Mouse (Mus musculus) limb, embryonic 10.5 days (tissue): ENCODE measurements at regions not wholly inside any gene's neighbourhood (a gene's known extent, or its start where the extent isn't known, plus 50 kb on each side); places are given as distances from the start of the nearest gene placed in this dataset.

ENCODE experiments used
- DNase-seq: peaks from one replicate; pipeline ENCODE4 v3.0.0-alpha.2; 2017; ENCODE audit warnings: low spot score
- H3K27ac ChIP-seq: fragments of 300-500 bp; sonication (generic); 2 replicates; pipeline ENCODE4 v1.5.1; 2016; ENCODE audit warnings: mild to moderate bottlenecking
- H3K27me3 ChIP-seq: fragments of 300-500 bp; sonication (generic); 2 replicates; pipeline ENCODE4 v1.6.1; 2016; ENCODE audit warnings: low read depth, mild to moderate bottlenecking; ENCODE audit not compliant: poor library complexity, severe bottlenecking
- H3K36me3 ChIP-seq: fragments of 300-500 bp; sonication (generic); 2 replicates; pipeline ENCODE4 v1.6.1; 2016; ENCODE audit warnings: mild to moderate bottlenecking, moderate library complexity
- H3K4me1 ChIP-seq: fragments of 300-500 bp; sonication (generic); 2 replicates; pipeline ENCODE4 v1.6.1; 2016
- H3K4me3 ChIP-seq: fragments of 300-500 bp; sonication (generic); 2 replicates; pipeline ENCODE4 v1.5.1; 2016; ENCODE audit warnings: mild to moderate bottlenecking, moderate library complexity
- H3K9me3 ChIP-seq: fragments of 300-500 bp; sonication (generic); replicated peaks from 2 replicates; pipeline ENCODE4 v1.6.1; 2016; ENCODE audit warnings: mild to moderate bottlenecking
- WGBS: fragments of 180-500 bp; shearing (Covaris S2); methylation state at CpG from one replicate; pipeline ENCODE4 v1.1.7; 2016; 5-methylcytosine and 5-hydroxymethylcytosine counted together

- DNase-seq = no peak
- H3K36me3 ChIP-seq = no peaks in the 10 kb centered on the region
- H3K4me1 ChIP-seq = no peaks in the 10 kb centered on the region
- WGBS = 29% methylated on average over 6 of the region's 6 CpGs
- H3K4me3 ChIP-seq = no peak overlapping the region
- peaks cover 79% of the 10 kb centered on the region for H3K27me3 ChIP-seq
- H3K27ac ChIP-seq = no peak overlapping the region
- no peaks in the 10 kb centered on the region for H3K9me3 ChIP-seq
Measured at GRCm38 (mm10) chrX:141933899-141934298, 58.9 kb upstream of the Gm15294 start.
